Mouse (Mus musculus): Measurements from ENCODE around the gene Slc50a1. TPM values are rescaled to one million over a fixed set of nuclear protein-coding genes. Genes with fewer than 3 reads are reported as not detected.
A peak's percentile ranks its signal among the peaks of the same experiment; 100 is the strongest.

The Slc50a1 gene
- polyA plus RNA-seq, 3 experiments from 2014 or later = 152 to 315 (median 248) TPM

DNA sequence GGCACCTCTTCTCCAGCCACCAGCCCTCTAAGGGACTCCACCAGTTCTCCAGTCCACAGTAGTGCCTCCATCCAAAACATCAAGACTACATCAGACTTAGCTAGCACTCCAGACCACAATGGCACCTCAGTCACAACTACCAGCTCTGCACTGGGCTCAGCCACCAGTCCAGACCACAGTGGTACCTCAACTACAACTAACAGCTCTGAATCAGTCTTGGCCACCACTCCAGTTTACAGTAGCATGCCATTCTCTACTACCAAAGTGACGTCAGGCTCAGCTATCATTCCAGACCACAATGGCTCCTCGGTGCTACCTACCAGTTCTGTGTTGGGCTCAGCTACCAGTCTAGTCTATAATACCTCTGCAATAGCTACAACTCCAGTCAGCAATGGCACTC is 39.8 kb downstream of the Slc50a1 start:
- no peak for ATAC-seq

DNA sequence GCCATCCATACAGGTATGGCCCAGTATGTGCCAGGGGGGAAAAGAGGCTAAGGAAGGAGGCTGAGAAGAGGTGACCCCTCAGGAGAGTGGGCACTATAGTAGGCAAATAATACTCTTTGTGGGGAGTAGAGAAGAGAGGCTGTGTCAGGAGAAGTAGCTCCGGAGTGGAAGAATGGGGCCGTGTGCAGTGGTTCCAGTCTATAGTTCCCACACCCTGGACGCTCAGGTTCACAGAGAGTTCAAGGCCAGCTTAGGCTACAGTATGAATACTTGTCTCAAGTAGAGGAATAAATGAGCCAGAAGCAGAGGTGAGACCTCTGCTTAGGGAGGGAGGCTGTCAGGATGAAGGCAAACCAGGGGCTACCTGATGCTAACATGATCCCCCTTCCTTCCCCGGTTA is 41.1 kb downstream of the Slc50a1 start:
- ATAC-seq = no peak

DNA sequence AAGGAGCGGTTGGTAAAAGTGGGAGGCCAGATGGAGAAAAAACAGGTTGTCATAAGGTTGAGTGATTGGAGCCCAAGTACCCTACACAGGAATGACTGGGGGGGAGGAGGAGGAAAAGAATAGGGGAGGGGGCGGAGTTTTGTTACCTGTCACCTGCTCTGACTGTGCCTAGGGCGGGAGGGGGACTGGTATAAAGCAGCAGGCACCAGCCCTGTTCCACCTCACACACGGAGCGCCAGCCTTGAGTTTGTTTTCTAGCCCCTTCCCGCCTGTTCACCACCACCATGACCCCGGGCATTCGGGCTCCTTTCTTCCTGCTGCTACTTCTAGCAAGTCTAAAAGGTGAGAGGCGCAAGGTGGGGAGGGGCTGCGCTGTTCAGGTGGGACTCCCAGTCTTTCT is 41.5 kb downstream of the Slc50a1 start, which contains the start of gene Muc1:
Gene Muc1, plus strand, starts transcription at position 222 of the 400 bp plus-strand sequence.
- no peak for ATAC-seq

DNA sequence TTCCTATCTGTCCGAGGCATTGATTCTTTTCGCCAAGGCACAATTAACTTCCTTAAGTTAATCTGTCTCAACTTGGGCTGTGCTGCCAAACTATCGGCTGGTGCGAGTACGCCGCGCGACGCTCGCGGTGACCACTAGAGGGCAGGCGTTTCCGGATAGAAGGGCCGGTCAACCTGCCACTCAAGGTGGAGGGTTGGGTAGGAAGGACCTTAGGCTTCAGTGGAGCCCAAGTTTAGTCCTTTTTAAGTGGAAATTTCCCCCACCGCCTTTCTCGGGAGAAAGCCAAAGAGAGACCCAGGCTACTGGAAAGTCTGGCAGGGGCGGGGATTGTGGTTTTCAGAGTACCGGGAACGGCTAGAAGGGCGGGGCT is 42.2 kb downstream of the Slc50a1 start:
- peak; percentile 51 for ATAC-seq

DNA sequence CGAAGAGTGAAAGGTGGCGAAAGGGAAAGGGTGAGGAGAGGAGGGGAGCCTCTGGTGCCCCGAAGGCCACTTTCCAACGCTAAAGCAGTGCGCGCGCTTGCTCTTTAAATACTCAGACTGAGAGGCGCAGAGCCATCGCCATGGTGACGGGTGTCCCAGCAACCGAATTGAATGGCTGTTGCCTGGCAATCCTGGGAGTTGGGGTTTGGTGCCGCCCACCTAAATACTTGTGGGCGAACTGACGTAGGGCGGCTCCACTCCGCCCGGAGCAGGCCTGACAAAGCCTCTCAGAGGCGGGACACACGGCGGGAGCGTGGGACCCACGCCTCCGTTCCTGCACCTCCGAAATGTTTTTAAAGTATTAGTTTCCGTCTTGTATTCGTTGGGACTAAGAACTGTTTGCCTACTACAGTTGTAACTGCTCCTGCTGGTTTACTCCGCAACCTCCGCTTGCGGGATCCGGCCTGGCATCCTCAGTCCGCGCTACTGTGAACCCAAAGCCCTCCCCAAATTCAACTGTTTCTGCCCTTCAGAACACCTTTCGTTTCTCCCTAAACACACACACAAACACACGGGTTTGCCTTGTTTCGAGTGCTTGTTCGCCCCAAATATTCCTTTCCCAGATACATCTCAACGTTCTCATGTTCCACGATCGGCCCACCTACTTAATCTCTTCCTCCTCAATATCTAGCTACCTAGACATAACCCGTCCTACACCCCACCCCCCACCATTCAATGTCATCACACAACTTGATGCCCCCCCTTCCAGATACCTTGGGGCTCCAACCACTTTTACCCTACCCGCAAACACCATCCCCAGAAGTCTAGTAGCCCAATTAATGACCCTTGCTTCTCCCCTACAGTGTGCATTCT is 42.8 kb downstream of the Slc50a1 start:
- ATAC-seq = peak; percentile 51

DNA sequence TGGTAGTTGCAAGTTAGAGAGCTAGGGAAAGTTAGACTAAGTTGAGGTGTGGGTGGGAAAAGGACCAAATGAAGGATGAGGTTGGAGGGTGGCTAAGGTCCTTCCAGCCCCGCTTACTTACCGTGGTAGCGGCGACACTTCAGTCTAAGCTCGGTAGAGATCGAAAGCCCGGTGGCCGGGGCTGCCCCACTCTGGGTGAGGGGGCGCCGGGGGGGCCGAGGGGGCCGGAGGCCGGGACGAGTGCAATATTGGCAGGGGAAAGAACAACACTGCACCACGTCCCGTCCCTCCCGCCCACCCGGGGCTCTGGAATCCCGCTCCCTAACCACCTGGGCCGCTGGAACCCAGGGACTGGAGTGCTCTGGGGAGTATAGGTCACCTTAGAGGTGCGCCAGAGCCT is 43.5 kb downstream of the Slc50a1 start, which contains the start of gene Mtx1:
Gene Mtx1, minus strand, starts transcription at position 189 of the 400 bp plus-strand sequence.
- no peak for ATAC-seq

DNA sequence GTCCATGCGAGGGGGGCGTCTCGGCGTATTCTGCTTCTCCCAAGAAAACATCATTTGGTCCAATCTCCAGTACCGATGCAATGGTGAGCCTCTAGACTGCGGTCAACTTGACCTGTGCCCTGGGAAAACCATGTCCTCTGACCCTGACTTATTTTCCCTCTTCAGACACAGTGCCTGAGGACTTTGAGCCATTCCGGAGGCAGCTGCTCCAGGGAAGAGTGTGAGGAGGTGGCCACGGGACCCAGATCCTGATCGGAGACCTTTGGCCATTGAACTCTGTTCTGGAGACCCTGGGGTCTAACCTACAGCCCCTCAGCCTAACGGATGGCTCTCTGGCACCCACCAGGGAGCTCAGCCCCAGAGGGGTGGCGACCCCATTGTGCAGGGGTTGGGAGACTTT is 44.0 kb downstream of the Slc50a1 start:
- no peak for ATAC-seq

DNA sequence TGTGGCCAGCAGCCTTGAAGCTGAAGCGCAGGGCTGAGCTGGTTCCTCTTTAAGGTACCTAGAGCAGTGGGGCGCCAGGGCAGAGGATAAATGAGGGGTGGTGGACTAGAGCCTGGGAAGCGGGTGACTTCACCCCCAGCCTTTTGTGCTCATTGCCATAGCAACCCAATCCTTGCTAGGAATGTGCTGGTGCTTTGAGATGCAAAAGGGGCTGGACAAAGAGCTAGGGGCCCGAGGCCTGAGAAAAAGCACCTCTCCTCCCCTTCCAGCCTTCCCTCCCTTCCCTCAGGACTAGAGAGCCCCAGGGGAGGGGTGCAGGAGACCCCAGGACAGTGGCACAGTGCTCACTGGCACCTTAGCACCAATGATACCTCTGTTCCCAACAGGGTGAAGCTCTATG is 44.5 kb downstream of the Slc50a1 start:
- ATAC-seq = no peak

DNA sequence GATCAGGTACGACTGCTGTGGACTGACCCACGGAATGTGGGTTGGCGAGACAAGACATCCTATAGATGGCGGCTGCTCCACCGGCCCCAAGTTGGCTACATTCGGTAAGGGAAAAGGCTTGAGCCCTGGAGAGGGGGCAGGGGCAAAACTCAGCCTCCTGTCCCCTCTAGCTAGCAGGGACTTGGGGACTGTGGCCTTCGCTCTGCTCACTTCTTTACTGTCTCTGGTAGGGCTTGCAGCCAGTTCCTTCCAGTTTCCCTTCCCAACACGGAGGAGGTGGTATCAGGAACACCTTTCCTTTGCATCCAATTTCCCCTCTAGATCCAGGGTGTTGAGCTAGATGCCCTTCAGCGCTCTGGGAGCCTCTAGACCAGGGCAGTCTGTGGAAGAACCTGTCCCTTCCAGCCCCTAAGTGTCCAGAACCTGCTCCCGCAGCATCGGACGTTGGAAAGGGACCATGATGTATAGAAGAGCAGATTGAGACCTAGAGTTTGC is 45.0 kb downstream of the Slc50a1 start:
- no peak for ATAC-seq

DNA sequence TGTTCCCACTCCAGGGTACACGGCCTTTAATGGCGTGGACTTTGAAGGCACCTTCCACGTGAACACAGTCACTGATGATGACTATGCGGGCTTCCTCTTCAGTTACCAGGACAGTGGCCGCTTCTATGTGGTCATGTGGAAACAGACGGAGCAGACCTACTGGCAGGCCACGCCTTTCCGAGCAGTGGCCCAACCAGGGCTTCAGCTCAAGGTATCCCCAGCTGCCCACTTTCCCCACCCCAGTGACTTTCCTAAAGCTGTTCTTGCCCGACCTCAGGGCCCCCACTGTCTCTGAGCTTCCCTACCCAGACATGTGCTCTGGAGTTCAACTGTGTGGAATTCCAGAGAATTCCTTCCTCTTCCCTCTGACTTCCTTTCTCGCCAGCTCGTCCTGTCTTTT is 45.6 kb downstream of the Slc50a1 start:
- no peak for ATAC-seq

DNA sequence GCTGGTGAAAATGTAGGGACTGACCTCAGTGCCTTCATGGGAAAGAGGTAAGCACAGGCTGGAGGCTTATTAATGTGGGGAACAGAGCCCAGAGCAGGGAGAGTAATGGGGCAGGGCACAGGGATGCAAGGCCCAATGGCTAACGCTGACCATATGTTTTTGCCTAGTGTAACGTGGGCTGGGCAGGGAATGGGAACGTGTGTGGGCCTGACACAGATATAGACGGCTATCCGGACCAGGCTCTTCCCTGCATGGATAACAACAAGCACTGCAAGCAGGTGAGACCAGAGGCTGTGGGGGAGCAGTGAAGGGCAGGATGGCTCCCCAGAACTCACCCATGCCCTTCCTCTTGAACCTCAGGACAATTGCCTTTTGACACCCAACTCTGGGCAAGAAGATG is 49.2 kb downstream of the Slc50a1 start:
- no peak for ATAC-seq

DNA sequence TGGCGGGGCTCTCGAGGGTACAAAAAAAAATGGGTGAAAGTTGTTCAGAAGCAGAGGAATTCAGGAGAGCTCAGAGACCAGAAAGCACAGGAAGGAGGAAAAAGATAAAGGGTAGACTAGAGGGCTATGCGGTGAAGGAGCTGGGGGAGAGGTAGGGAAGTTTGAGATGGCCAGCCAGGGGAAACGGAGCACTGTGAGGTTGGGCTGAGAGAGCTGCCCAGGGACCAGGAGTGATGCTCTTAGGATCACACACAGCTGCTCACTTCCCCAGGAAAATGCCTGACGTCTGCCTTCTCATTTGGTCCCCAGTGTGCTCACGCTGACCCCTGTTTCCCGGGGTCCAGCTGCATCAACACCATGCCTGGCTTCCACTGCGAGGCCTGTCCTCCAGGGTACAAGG is 50.8 kb downstream of the Slc50a1 start:
- ATAC-seq = no peak

DNA sequence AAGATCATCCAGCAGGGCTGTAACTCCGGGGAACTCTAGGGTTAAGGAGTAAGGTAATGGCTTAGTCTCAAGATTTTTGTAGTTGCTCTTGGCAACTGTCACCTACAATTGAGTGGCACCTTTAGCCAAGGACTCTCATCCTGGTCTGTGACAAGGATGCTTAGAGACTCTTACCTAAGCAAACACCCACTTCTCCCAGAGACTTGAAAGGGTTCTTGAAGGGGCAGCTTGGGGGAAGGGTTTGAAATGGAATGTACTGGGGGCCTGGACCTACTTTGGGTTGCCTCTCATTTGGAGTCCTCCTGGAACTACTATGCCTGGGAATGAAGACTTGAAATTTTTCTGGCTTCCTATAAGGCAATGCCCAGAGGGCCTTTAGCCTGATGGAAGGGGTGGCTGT is 52.1 kb downstream of the Slc50a1 start:
- ATAC-seq = no peak

Other genes starting within 250 kb of the Slc50a1 start
- 10 to 100 TPM; 57.4 to 78.0 (median 68.9) TPM for gene Rusc1, start 177.3 kb downstream of the Slc50a1 start, polyA plus RNA-seq (2017; shearing (Covaris generic))
- not detected for gene Gm43738, start 169.5 kb downstream of the Slc50a1 start, polyA plus RNA-seq (2017; shearing (Covaris generic))
- gene Fdps, start 168.6 kb downstream of the Slc50a1 start, polyA plus RNA-seq (2017; shearing (Covaris generic)) = 10 to 100 TPM; 46.3 to 92.3 (median 78.1) TPM
- not detected for gene Pklr, start 134.4 kb downstream of the Slc50a1 start, polyA plus RNA-seq (2017; shearing (Covaris generic))
- 1 to 10 TPM in 2 of 3 experiments, not detected in 1; 1.3 TPM for gene Hcn3, start 110.4 kb downstream of the Slc50a1 start, polyA plus RNA-seq (2017; shearing (Covaris generic))
- 10 to 100 TPM; 12.5 to 29.0 (median 24.7) TPM for gene Clk2, start 105.8 kb downstream of the Slc50a1 start, polyA plus RNA-seq (2017; shearing (Covaris generic))
- 100 to 1,000 TPM; 168 to 216 (median 185) TPM for gene Scamp3, start 93.1 kb downstream of the Slc50a1 start, polyA plus RNA-seq (2017; shearing (Covaris generic))
- gene Fam189b, start 87.4 kb downstream of the Slc50a1 start, polyA plus RNA-seq (2017; shearing (Covaris generic)) = 100 to 1,000 TPM; 132 to 223 (median 213) TPM
- gene Gba, start 67.6 kb downstream of the Slc50a1 start, polyA plus RNA-seq (2017; shearing (Covaris generic)) = 10 to 100 TPM; 63.7 to 86.1 (median 85.1) TPM
- 1 to 10 TPM in 2 of 3 experiments, under 1 TPM in 1; 0.48 to 3.3 (median 2.7) TPM for gene Thbs3, start 55.4 kb downstream of the Slc50a1 start, polyA plus RNA-seq (2017; shearing (Covaris generic))
- 100 to 1,000 TPM in 1 of 3 experiments, 10 to 100 TPM in 2; 77.7 to 112 (median 94.3) TPM for gene Mtx1, start 43.5 kb downstream of the Slc50a1 start, polyA plus RNA-seq (2017; shearing (Covaris generic))
- 1 to 10 TPM; 1.6 to 2.5 (median 1.8) TPM for gene Muc1, start 41.5 kb downstream of the Slc50a1 start, polyA plus RNA-seq (2017; shearing (Covaris generic))
- gene Krtcap2, start 24.6 kb downstream of the Slc50a1 start, polyA plus RNA-seq (2017; shearing (Covaris generic)) = 100 to 1,000 TPM; 271 to 458 (median 303) TPM
- 1 to 10 TPM; 2.6 to 5.5 (median 3.4) TPM for gene Trim46, start 24.3 kb downstream of the Slc50a1 start, polyA plus RNA-seq (2017; shearing (Covaris generic))
- 100 to 1,000 TPM; 115 to 155 (median 137) TPM for gene Dpm3, start 11.2 kb downstream of the Slc50a1 start, polyA plus RNA-seq (2017; shearing (Covaris generic))
- gene Efna1, start 10.6 kb upstream of the Slc50a1 start, polyA plus RNA-seq (2017; shearing (Covaris generic)) = not detected
- gene Efna3, start 52.4 kb upstream of the Slc50a1 start, polyA plus RNA-seq (2017; shearing (Covaris generic)) = not detected
- under 1 TPM in 2 of 3 experiments, not detected in 1; 0.49 to 0.59 TPM for gene Efna4, start 67.5 kb upstream of the Slc50a1 start, polyA plus RNA-seq (2017; shearing (Covaris generic))
- gene Adam15, start 79.4 kb upstream of the Slc50a1 start, polyA plus RNA-seq (2017; shearing (Covaris generic)) = 10 to 100 TPM in 2 of 3 experiments, 1 to 10 TPM in 1; 6.8 to 11.1 (median 10.8) TPM
- under 1 TPM in 2 of 3 experiments, not detected in 1; 0.20 to 0.54 TPM for gene Dcst2, start 91.4 kb upstream of the Slc50a1 start, polyA plus RNA-seq (2017; shearing (Covaris generic))
- under 1 TPM; 0.40 to 0.88 (median 0.71) TPM for gene Dcst1, start 94.7 kb upstream of the Slc50a1 start, polyA plus RNA-seq (2017; shearing (Covaris generic))
- gene Zbtb7b, start 124.2 kb upstream of the Slc50a1 start, polyA plus RNA-seq (2017; shearing (Covaris generic)) = 10 to 100 TPM; 11.1 to 16.2 (median 11.4) TPM
- gene Lenep, start 132.2 kb upstream of the Slc50a1 start, polyA plus RNA-seq (2017; shearing (Covaris generic)) = under 1 TPM in 1 of 3 experiments, not detected in 2; 0.38 TPM
- 10 to 100 TPM; 43.1 to 63.7 (median 57.5) TPM for gene Flad1, start 141.3 kb upstream of the Slc50a1 start, polyA plus RNA-seq (2017; shearing (Covaris generic))
- gene Cks1b, start 147.8 kb upstream of the Slc50a1 start, polyA plus RNA-seq (2017; shearing (Covaris generic)) = 100 to 1,000 TPM in 1 of 3 experiments, 10 to 100 TPM in 2; 23.3 to 176 (median 34.8) TPM
- gene Shc1, start 147.9 kb upstream of the Slc50a1 start, polyA plus RNA-seq (2017; shearing (Covaris generic)) = 10 to 100 TPM; 31.2 to 34.1 (median 33.7) TPM
- 1 to 10 TPM; 9.0 to 9.6 (median 9.5) TPM for gene Pygo2, start 159.6 kb upstream of the Slc50a1 start, polyA plus RNA-seq (2017; shearing (Covaris generic))
- 10 to 100 TPM; 41.1 to 46.1 (median 42.2) TPM for gene Pbxip1, start 166.1 kb upstream of the Slc50a1 start, polyA plus RNA-seq (2017; shearing (Covaris generic))
- gene Pmvk, start 184.0 kb upstream of the Slc50a1 start, polyA plus RNA-seq (2017; shearing (Covaris generic)) = 10 to 100 TPM; 34.8 to 40.5 (median 39.0) TPM
- not detected for gene Kcnn3, start 249.6 kb upstream of the Slc50a1 start, polyA plus RNA-seq (2017; shearing (Covaris generic))